Mouse (Mus musculus) layer of hippocampus, postnatal 14 days (tissue): Measurements from ENCODE around the gene Tex10. TPM values are rescaled to one million over a fixed set of nuclear protein-coding genes. Genes with fewer than 3 reads are reported as not detected.
"Not testable (repeated sequence)": the region's sequence is repeated elsewhere in the genome, so short reads cannot be mapped to it uniquely, and the experiment has no call there.

ENCODE experiments used
- DNase-seq, 2 experiments: peaks; one replicate each; pipeline ENCODE4 v3.0.0; 2021 to 2022; ENCODE audit warnings: low spot score in 2 of 2, mixed read lengths in 1 of 2
- total RNA-seq, 2 experiments: library from RNA; stranded (reverse); gene quantifications; 2 replicates each; pipeline ENCODE4 v1.2.3; 2021

Gene Tex10
- total RNA-seq, 2 experiments from 2014 or later: 22.5 to 26.6 TPM

GRCm38 (mm10) chr4:48405724-48406491 lies 67.4 kb downstream of the Tex10 start:
- DNase-seq: not testable (repeated sequence)

GRCm38 (mm10) chr4:48403066-48403640 lies 70.1 kb downstream of the Tex10 start:
- no peak for DNase-seq

- no peak for DNase-seq
Observed at GRCm38 (mm10) chr4:48396949-48397348, 76.3 kb downstream of the Tex10 start.

- DNase-seq: no peak
Observed at GRCm38 (mm10) chr4:48382506-48382905, 90.8 kb downstream of the Tex10 start.

GRCm38 (mm10) chr4:48380940-48381339 lies 92.3 kb downstream of the Tex10 start:
- DNase-seq: peak; percentile 68 to 89

Other genes starting within 250 kb of the Tex10 start
- gene Erp44, start 193.9 kb downstream of the Tex10 start, total RNA-seq: 10 to 100 TPM; 38.3 to 40.8 TPM
- 10 to 100 TPM; 11.9 to 12.9 TPM for gene Invs, start 193.7 kb downstream of the Tex10 start, total RNA-seq
- gene Msantd3, start 66.5 kb upstream of the Tex10 start, total RNA-seq: 10 to 100 TPM; 30.6 to 32.7 TPM
- gene Tmeff1, start 111.7 kb upstream of the Tex10 start, total RNA-seq: 100 to 1,000 TPM; 138 to 147 TPM
- gene Cavin4, start 190.1 kb upstream of the Tex10 start, total RNA-seq: 1 to 10 TPM; 2.2 to 3.1 TPM